Mouse (Mus musculus): ENCODE results near the gene Lmo2. TPM values are rescaled to one million over a fixed set of nuclear protein-coding genes. Genes with fewer than 3 reads are reported as not detected.

The Lmo2 gene
- total and polyA plus RNA-seq, 3 experiments, result 43.3 to 108 (median 63.6) TPM

DNA sequence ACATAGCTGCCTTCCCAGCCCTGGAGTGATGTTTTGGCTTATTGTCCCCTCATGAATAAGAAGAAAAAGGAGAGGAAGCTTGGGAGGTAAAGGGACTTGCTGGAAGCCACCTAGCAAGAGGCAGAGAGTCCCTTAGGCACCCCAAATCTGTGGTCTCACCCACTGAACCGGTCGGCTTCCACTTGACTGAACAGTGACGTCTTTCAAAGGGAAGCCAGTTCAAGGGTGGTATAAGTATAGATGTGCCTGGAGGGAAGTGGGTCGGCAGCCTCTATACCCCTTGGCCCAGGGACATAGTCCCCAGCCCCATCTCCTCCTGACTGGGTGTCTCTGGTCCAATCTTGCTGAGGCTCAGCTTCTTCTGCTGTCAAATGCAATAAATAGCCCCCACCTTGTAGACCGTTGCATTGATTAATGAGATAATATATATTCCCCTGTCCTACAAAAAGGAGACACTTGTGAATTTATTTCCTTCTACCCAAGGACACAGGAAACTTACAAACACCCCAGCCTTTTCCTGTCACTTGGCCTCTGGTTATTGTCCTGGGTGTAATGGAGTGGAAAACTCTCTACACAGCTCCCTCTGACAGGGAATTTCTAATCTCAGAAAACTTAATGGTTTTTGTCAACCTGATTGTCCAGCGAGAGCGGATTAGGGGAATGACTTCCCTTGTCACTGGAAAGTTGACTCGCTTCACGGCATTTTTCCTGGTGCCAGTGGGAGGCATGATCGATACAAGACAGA, 21.9 kb upstream of the Lmo2 start:
- in situ Hi-C loops (cut with MboI; ENCODE audit: low pct_ligation_motif_present, low pct_unique_long_range_greater_than_20kb, low sequenced_read_pairs), result no loop called here
- H3K79me2 ChIP-seq (replicated peaks; ENCODE audit: control insufficient read depth, extremely low read depth, insufficient read depth, poor library complexity, severe bottlenecking), result no peaks in the 10 kb centered on the region
- dilution Hi-C loops (cut with MboI; ENCODE audit: extremely low pct_ligation_motif_present, extremely low pct_unique_long_range_greater_than_20kb, low sequenced_read_pairs), result no loop called here

DNA sequence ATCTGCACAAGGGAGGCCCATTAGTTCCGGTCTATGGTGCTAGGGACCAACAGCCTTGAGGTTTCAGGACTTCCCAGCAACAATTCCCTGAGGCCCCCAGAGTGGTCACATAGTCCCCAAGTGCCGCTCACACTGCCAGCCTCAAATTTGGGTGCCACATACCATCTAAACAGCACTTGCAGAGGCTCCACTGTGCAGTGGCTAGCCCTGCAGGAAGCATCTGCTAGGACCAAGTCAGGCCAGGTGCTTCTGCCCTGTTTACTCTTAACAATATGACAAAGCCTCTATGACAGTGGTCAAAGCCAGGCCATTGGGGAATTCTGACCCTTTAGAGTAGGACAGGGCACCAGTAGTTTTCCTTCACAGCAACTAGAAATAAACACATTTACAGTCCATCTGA, 21.1 kb upstream of the Lmo2 start:
- no peaks in the 10 kb centered on the region for H3K36me3 ChIP-seq (replicated peaks in 1 of 2; ENCODE audit: control insufficient read depth in 1 of 2, insufficient read depth in 1 of 2, low read length in 1 of 2)
- in situ Hi-C loops (cut with MboI; ENCODE audit: low pct_ligation_motif_present, low pct_unique_long_range_greater_than_20kb, low sequenced_read_pairs) (no loop called here), dilution Hi-C loops (cut with MboI; ENCODE audit: extremely low pct_ligation_motif_present, extremely low pct_unique_long_range_greater_than_20kb, low sequenced_read_pairs) (no loop called here)
- H3K4me3 ChIP-seq (replicated peaks in 1 of 3; ENCODE audit: low read depth in 2 of 3, low read length in 2 of 3, poor library complexity in 1 of 3), result no peak overlapping the region
- no peaks in the 10 kb centered on the region for H3K79me2 ChIP-seq (replicated peaks; ENCODE audit: control insufficient read depth, extremely low read depth, insufficient read depth, poor library complexity, severe bottlenecking)
- no peaks in the 10 kb centered on the region for H3K27me3 ChIP-seq (replicated peaks)
- no peak overlapping the region for H3K9ac ChIP-seq (ENCODE audit: insufficient read depth, low read depth)
- no peak for DNase-seq (ENCODE audit: extremely low read depth)
- H3K4me1 ChIP-seq (ENCODE audit: control insufficient read depth in 1 of 2, insufficient read depth in 2 of 2), result peaks cover 55 to 86% of the 10 kb centered on the region in 2 experiments
- H3K4me2 ChIP-seq (ENCODE audit: insufficient read depth, low read depth, poor library complexity, severe bottlenecking), result no peak overlapping the region
- H3K9me3 ChIP-seq (replicated peaks; ENCODE audit: low read length), result no peaks in the 10 kb centered on the region
- TF ChIP-seq TCF12 (IDR thresholded peaks at IDR 0.05; ENCODE audit: low read depth, low read length), result peak; percentile 72
- TF ChIP-seq BHLHE40 (IDR thresholded peaks at IDR 0.05; ENCODE audit: low read depth, low read length), result peak; percentile 34; the same call in 1 of the 2 replicates
- no peak for TF ChIP-seq JUN (IDR thresholded peaks at IDR 0.05; ENCODE audit: insufficient read depth, low read depth, low read length)
- TF ChIP-seq GABPA (IDR thresholded peaks at IDR 0.05; ENCODE audit: insufficient replicate concordance, low read depth, low read length), result no peak
- no peak for TF ChIP-seq RCOR1 (conservative IDR thresholded peaks at IDR 0.05; ENCODE audit: low read depth, low read length)
- H3K27ac ChIP-seq (ENCODE audit: insufficient read depth, low read depth), result no peak overlapping the region

More for the DNA sequence above, 21.9 kb upstream of the Lmo2 start:
- no peak for TF ChIP-seq SMC3 (IDR thresholded peaks at IDR 0.05; ENCODE audit: low read depth, low read length)
- no peak for TF ChIP-seq BHLHE40 (IDR thresholded peaks at IDR 0.05; ENCODE audit: low read depth, low read length)
- TF ChIP-seq JUN (IDR thresholded peaks at IDR 0.05; ENCODE audit: insufficient read depth, low read depth, low read length), result no peak
- no peak for TF ChIP-seq ETS1 (conservative IDR thresholded peaks at IDR 0.05; ENCODE audit: low read depth, low read length)
- TF ChIP-seq RAD21 (IDR thresholded peaks at IDR 0.05; ENCODE audit: low read depth, low read length), result no peak
- no peak for TF ChIP-seq ZKSCAN1 (IDR thresholded peaks at IDR 0.05; ENCODE audit: borderline replicate concordance, low read depth, low read length)
- TF ChIP-seq E2F4 (IDR thresholded peaks at IDR 0.05; ENCODE audit: insufficient replicate concordance, low read depth, low read length), result no peak
- TF ChIP-seq HCFC1 (IDR thresholded peaks at IDR 0.05; ENCODE audit: low read depth, low read length), result no peak
- no peak for TF ChIP-seq USF1 (IDR thresholded peaks at IDR 0.05; ENCODE audit: low read depth, low read length)
- TF ChIP-seq MXI1 (IDR thresholded peaks at IDR 0.05; ENCODE audit: low read depth, low read length), result no peak
- no peak for TF ChIP-seq KAT2A (IDR thresholded peaks at IDR 0.05; ENCODE audit: insufficient replicate concordance, low read length)
- H3K27ac ChIP-seq (ENCODE audit: insufficient read depth, low read depth), result no peak overlapping the region
- no peak overlapping the region for H3K4me3 ChIP-seq (replicated peaks in 1 of 3; ENCODE audit: low read depth in 2 of 3, low read length in 2 of 3, poor library complexity in 1 of 3)
- H3K27me3 ChIP-seq (replicated peaks), result no peaks in the 10 kb centered on the region
- peaks cover 48 to 80% of the 10 kb centered on the region in 2 experiments for H3K4me1 ChIP-seq (ENCODE audit: control insufficient read depth in 1 of 2, insufficient read depth in 2 of 2)
- H3K9ac ChIP-seq (ENCODE audit: insufficient read depth, low read depth), result no peak overlapping the region
- no peak for DNase-seq (ENCODE audit: extremely low read depth)
- no peaks in the 10 kb centered on the region for H3K36me3 ChIP-seq (replicated peaks in 1 of 2; ENCODE audit: control insufficient read depth in 1 of 2, insufficient read depth in 1 of 2, low read length in 1 of 2)
- no peak overlapping the region for H3K4me2 ChIP-seq (ENCODE audit: insufficient read depth, low read depth, poor library complexity, severe bottlenecking)
- H3K9me3 ChIP-seq (replicated peaks; ENCODE audit: low read length), result no peaks in the 10 kb centered on the region
